Mouse (Mus musculus): ENCODE measurements at regions not wholly inside any gene's neighbourhood (a gene's known extent, or its start where the extent isn't known, plus 50 kb on each side); places are given as distances from the start of the nearest gene placed in this dataset.
A peak's percentile ranks its signal among the peaks of the same experiment; 100 is the strongest.

DNA sequence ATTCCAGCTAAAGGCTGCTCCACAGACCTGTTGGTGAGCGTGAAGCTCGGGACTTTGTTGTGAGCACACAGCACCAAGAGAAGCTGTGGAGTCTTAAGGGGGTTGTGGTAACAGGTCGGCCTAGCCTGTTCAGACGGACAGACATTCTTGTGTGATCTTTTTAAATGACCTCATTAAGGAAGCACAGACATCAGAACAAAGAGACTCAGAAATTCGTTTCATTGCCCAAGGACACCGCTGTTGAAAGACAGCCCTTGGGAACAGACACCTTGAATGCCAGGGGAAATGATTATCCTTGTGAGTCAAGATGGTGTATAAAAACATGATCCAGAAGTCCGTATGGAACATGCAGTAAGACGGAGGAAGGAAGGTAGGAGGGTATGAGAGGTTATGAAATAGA, 150.1 kb upstream of the Plxnc1 start:
- Histone ChIP-seq H3K4me3 (ENCODE audit: insufficient read depth, low read depth, low read length) (no peak overlapping the region), H3K27ac (replicated peaks; ENCODE audit: low read depth, low read length) (no peak overlapping the region), H3K4me1 (ENCODE audit: control insufficient read depth, insufficient read depth, insufficient read length, low read length) (no peaks in the 10 kb centered on the region)

DNA sequence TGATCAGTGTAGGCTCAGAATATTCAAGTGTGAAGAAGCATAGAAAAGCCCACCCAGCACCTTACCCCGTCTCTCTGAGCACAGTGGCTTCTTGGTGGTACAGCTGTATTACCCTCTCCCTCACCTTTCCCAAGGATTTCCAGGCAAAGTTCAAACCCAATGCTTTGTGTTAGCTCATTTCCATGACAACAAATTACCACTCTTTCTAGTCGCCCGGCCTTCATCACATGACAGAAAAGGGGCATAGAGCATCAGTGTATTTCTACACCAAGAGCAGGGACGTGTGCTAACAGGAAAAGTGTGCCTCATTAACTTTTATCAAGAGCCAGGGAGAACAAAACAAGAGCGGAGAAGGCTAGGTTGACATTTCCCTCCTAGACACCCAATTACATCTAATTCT, 148.6 kb upstream of the Plxnc1 start:
- Histone ChIP-seq H3K4me3 (ENCODE audit: insufficient read depth, low read depth, low read length) (no peak overlapping the region), H3K27ac (replicated peaks; ENCODE audit: low read depth, low read length) (no peak overlapping the region), H3K4me1 (ENCODE audit: control insufficient read depth, insufficient read depth, insufficient read length, low read length) (no peaks in the 10 kb centered on the region)

DNA sequence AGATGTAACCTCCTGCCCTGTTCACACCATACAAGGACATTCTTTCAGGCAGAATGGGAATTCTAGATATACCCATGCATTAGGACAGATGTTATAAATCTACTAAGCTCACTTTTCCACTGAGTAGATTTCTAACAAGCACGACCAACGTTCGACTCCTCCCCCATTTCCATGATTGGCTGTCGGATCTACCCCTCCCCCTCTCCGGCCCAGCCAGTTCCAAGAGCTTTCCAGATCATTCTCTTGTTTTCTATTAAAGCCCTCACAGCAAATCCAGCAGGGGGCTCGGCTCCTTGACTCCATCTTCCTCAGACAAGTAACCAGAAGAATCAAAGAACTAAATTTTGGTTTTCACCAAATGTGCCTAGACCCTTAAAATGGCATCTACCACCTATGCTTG, 146.5 kb upstream of the Plxnc1 start:
- no peak overlapping the region for H3K27ac ChIP-seq (replicated peaks; ENCODE audit: low read depth, low read length)
- no peak overlapping the region for H3K4me3 ChIP-seq (ENCODE audit: insufficient read depth, low read depth, low read length)
- no peaks in the 10 kb centered on the region for H3K4me1 ChIP-seq (ENCODE audit: control insufficient read depth, insufficient read depth, insufficient read length, low read length)

DNA sequence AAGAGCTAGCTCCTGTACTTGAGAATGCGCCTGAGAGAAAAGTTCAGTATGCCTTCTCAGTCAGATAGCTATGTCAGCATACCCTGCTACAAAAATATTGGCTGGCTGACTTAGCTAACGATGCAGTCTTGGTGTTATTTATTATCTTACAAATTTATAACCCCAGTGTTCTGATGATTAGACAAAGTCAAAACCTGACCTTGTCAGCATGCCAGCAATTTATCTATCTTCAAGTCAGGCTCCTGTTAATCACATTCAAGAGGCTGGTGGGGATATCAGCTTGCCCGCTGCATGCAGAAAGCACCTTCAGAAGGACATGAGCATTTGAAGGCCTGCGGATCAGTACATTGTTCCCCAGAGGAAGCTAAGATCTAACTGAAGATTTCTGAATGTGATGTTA, 146.0 kb upstream of the Plxnc1 start:
- no peaks in the 10 kb centered on the region for H3K4me1 ChIP-seq (ENCODE audit: control insufficient read depth, insufficient read depth, insufficient read length, low read length)
- H3K27ac ChIP-seq (replicated peaks; ENCODE audit: low read depth, low read length): no peak overlapping the region
- H3K4me3 ChIP-seq (ENCODE audit: insufficient read depth, low read depth, low read length): no peak overlapping the region

DNA sequence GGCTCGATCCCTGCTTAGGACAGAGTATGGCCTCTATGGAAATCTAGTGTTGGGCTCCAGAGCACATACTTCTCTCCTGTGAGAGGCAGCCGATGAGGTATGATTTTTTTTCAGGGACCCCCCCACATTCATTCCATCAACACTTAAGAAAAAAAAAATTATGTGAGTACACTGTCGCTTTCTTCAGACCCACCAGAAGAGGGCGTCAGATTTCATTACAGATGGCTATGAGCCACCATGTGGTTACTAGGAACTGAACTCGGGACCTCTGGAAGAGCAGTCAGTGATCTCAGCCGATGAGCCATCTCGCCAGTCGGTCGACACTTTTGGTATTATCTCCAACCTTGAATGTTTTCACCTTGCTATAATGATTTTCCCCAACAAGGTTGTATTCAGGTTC, 145.4 kb upstream of the Plxnc1 start:
- no peaks in the 10 kb centered on the region for H3K4me1 ChIP-seq (ENCODE audit: control insufficient read depth, insufficient read depth, insufficient read length, low read length)

DNA sequence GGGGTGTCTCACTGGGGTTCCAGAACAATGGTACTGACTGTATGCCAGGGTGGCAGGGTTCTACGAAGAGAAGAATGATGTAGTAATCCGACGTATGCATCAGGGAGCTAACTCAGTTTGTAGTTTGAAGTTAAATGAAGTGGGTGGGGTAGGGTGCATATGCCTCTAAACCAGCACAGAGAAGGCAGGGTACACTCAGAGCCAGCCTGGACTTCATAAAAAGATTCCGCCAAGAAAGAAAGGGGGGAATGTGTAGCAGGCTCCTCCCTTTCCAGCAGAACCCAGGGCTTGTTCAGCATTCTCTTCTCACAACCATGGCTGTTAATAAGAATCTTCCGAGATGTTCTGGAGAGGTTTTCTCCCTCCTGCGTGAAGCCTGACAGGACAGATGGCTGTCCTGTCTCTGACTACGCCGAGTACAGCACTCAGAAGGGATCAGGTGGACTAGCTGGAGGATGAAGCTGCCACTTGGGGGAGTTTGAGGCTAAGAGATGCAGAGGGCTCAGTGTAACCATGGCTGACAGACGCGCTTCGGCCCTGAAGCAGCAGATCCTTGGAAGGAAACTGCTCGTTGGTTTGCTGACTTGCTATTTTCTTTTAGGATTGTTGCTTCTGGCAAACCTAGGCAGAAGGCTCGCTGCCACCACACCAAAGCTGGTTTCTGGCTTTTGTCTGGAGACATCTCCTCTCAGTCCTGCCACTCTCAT, 143.4 kb upstream of the Plxnc1 start:
- Histone ChIP-seq H3K4me1 (ENCODE audit: control insufficient read depth, insufficient read depth, insufficient read length, low read length) (no peaks in the 10 kb centered on the region), H3K27ac (replicated peaks; ENCODE audit: low read depth, low read length) (no peak overlapping the region), H3K4me3 (ENCODE audit: insufficient read depth, low read depth, low read length) (no peak overlapping the region)

More for the DNA sequence above, 145.4 kb upstream of the Plxnc1 start:
- Histone ChIP-seq H3K4me3 (ENCODE audit: insufficient read depth, low read depth, low read length) (no peak overlapping the region), H3K27ac (replicated peaks; ENCODE audit: low read depth, low read length) (no peak overlapping the region)

DNA sequence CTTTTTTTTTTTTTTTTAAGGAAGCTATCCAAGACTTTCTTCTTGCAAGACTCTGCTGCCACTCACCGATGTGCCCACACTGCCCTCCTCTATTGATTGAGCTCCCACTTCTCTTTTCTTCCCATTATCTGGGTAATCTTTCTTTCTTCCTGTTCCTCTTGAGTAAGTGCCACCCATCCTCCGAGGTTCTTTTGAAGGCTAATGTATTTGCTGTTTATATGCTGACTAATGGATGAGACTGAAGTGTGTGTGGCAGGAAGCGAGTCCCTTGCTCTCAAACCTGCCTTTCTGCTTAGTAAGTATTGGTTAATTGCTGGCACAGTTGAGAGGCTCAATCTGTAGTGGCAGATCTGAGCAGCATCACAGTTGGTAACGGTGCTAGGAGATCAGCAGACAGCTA, 142.1 kb upstream of the Plxnc1 start:
- Histone ChIP-seq H3K27ac (replicated peaks; ENCODE audit: low read depth, low read length) (no peak overlapping the region), H3K4me1 (ENCODE audit: control insufficient read depth, insufficient read depth, insufficient read length, low read length) (no peaks in the 10 kb centered on the region), H3K4me3 (ENCODE audit: insufficient read depth, low read depth, low read length) (no peak overlapping the region)

DNA sequence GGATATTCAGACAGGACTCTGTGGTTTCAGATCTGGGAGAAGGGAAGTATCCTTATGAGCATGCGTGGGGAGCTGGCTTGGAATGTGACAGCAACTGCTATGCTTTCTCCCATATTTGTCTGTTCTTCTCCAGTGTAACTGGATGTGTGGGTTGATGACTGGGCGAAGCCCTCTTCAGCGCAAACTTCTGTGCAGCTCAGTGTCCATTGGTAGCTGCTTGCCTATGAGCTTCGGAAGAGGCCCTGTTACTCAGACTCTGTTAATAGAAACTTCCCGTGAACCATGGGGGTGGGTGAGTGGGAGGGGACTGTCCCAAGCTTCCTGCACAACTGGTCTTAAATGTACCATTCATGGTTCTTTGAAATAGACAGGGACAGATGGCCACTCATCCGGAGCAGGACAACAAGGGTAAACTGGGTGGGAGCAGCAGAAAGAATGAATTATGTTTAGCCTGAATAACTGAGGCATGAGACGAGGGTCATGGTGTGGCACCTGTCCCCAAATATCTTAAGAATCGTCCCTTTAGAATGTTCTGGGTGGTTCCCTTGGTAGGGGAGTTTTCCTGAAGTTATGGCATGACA, 141.1 kb upstream of the Plxnc1 start:
- Histone ChIP-seq H3K4me1 (ENCODE audit: control insufficient read depth, insufficient read depth, insufficient read length, low read length) (no peaks in the 10 kb centered on the region), H3K4me3 (ENCODE audit: insufficient read depth, low read depth, low read length) (no peak overlapping the region), H3K27ac (replicated peaks; ENCODE audit: low read depth, low read length) (no peak overlapping the region)

DNA sequence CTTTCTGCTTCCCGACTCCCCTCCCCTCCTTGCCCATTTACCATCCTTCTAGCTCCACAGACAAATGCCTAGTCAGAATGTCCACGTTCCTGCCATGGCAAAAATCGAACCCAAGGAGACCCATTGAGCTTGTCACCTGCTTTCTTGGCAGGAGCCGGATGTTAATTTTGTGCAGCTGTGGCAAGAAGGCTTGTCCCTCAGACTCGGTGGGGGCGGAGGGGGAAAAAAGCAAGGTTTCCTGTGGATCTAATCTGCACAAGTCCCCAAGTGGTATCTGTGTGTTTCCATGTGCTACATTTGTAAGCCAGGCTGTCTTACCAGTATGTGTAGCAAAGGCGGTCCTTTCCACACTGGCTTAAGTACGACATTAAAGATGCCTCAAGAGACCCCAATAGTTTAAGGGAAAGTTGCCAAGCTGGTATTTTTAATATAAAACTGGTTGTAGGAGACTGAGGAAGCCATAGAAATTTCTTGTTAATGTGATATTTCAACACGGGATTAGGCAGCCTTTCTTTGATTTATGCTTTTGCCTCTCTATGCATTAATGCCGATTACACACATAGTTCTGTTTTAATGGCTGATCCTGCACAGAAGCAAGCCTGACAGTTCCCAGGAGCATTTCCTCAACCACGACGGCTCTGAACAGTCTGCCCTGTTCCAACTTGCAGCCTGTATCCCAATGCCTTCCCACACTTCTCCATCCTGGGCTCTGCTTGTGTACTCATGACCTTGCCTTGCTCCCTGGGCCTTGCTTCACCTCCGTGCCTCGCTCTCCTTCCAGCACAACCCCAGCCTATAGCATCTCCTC, 138.9 kb upstream of the Plxnc1 start:
- Histone ChIP-seq H3K4me1 (ENCODE audit: control insufficient read depth, insufficient read depth, insufficient read length, low read length) (no peaks in the 10 kb centered on the region), H3K27ac (replicated peaks; ENCODE audit: low read depth, low read length) (no peak overlapping the region), H3K4me3 (ENCODE audit: insufficient read depth, low read depth, low read length) (no peak overlapping the region)

DNA sequence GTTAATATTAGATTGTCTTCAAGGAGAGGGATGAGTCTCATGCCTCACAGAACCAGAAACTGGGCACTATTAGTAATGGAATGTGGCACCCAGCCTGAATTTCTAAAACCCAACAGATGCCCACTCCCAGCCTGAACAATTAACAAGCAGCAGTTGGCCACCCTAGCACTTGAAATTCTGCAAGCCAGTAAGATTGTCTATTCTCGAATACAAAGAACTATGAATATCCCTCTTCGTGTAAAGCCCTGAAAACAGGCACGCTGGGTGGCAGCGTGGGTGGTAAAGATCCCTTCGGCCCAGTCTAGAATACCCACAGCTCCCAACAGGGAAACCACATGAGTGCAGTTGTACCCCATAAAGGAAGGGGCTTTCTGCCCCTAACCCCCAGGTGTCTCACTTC, 138.0 kb upstream of the Plxnc1 start:
- no peak overlapping the region for H3K4me3 ChIP-seq (ENCODE audit: insufficient read depth, low read depth, low read length)
- no peaks in the 10 kb centered on the region for H3K4me1 ChIP-seq (ENCODE audit: control insufficient read depth, insufficient read depth, insufficient read length, low read length)
- H3K27ac ChIP-seq (replicated peaks; ENCODE audit: low read depth, low read length): no peak overlapping the region

DNA sequence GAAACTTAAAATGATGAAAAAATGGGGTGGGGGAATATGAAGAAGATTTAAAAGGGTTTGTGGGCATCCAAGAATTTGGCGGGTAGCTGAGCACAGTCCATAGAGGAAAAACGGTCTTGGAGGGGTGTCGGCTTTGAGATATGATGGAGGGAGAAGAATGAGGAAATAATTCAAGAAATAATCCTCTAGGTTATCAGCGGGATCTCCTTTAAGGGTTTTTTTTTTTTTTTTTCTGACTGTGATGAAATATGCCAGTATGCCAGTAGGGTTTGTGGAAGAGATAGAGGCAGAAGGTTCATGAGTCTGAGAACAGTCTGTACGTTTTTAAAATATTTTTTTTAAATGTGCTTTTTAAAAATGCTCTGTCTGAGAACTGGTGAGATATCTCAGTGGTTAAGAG, 135.3 kb upstream of the Plxnc1 start:
- no peak overlapping the region for H3K4me3 ChIP-seq (ENCODE audit: insufficient read depth, low read depth, low read length)
- peaks cover 11% of the 10 kb centered on the region; the same call in 1 of the 2 replicates for H3K4me1 ChIP-seq (ENCODE audit: control insufficient read depth, insufficient read depth, insufficient read length, low read length)
- no peak overlapping the region for H3K27ac ChIP-seq (replicated peaks; ENCODE audit: low read depth, low read length)

DNA sequence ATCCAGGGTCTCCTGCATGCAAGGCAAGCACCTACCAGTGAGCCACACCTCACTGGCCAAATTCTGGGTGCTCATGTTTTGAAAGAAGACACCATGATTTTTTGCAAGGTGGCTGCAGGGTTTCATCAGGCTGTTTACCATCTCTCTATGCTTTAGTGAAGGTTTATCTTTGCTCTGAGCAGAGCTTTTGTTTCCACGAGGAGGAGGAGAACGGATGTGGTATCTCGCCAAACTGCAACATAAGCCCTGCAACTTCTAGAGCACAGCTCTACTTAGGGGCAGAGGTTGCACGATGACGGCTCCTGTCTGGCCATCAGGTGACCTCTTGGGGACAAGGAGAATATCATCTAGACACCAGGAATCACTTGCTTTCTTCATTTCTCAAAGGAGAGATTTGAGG, 131.8 kb upstream of the Plxnc1 start:
- Histone ChIP-seq H3K27ac (replicated peaks; ENCODE audit: low read depth, low read length) (peak overlapping the region; percentile 85; the same call in 1 of the 2 replicates), H3K4me3 (ENCODE audit: insufficient read depth, low read depth, low read length) (no peak overlapping the region), H3K4me1 (ENCODE audit: control insufficient read depth, insufficient read depth, insufficient read length, low read length) (peaks cover 11% of the 10 kb centered on the region; the same call in 1 of the 2 replicates)

DNA sequence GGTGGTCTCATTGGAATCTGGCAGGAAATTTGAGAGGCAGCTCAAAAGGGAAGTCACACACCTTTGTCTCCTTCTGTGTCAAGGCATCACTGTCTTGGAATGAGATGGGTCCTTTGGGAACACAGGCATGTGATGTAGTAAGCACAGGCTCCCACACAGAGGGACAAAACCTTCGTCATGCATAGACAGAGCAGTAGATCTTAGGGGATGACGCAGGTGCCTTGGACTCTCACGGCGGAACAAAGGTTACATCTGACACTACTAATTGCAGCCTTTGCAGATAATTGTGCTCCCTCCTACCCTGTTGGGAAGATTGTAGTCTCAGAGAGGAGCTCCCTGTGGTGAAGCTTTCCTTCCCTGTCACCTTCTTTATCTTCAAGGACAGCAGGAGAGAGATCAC, 131.3 kb upstream of the Plxnc1 start:
- Histone ChIP-seq H3K4me3 (ENCODE audit: insufficient read depth, low read depth, low read length) (no peak overlapping the region), H3K4me1 (ENCODE audit: control insufficient read depth, insufficient read depth, insufficient read length, low read length) (peaks cover 11% of the 10 kb centered on the region; the same call in 1 of the 2 replicates), H3K27ac (replicated peaks; ENCODE audit: low read depth, low read length) (peak overlapping the region; percentile 85; the same call in 1 of the 2 replicates)

DNA sequence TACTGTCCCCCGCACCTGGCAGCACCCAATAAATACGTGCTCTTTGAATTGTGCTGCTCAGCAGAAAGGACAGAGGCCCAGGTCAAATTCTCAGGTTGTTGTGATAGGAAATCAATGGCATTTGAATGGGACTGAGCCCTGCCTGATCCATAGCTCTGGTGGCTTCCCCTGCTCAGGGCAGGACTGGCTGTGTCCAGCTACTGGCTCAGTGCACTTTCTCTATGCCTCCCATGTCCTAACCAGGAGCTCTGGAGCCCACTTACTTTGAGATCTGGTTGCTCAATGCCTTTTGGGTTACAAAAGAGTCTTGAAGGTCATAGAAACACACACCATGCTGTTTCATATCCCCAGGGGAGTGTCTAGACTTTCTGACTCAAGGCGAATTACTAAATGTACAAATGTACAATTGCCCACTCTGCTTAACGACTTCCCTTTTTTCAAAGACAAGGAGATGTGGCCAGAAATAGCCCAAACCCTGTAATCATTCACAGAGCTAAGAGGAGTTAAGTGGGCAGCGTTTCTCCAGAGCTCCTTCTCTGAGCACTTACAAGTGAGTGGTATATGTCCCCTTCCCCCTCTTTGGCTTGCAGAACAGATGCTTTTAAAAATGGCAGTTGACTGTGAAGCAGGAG, 130.4 kb upstream of the Plxnc1 start:
- Histone ChIP-seq H3K27ac (replicated peaks; ENCODE audit: low read depth, low read length) (peak overlapping the region; percentile 85), H3K4me3 (ENCODE audit: insufficient read depth, low read depth, low read length) (no peak overlapping the region)

DNA sequence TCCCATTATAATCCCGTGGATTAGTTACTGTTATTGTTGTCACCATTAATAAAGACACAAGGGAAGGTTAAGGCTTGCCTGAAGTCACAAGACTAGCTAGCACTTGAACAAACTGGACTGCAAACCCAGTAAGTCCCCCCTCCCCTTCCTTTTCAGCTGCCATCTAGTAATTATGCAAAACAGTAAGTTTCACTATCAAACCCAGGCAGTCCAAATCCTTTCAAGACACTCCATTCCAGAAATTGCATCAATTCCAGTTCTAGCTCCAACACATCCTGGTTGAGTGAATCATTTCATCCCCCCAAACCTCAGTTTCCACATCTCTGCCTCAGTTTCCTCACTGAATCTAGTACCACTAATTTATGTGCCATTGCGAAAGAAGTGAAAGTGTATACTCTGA, 129.7 kb upstream of the Plxnc1 start:
- Histone ChIP-seq H3K4me3 (ENCODE audit: insufficient read depth, low read depth, low read length) (no peak overlapping the region), H3K27ac (replicated peaks; ENCODE audit: low read depth, low read length) (peak overlapping the region; percentile 77; the same call in 1 of the 2 replicates), H3K4me1 (ENCODE audit: control insufficient read depth, insufficient read depth, insufficient read length, low read length) (peaks cover 11% of the 10 kb centered on the region; the same call in 1 of the 2 replicates)

More for the DNA sequence above, 130.4 kb upstream of the Plxnc1 start:
- H3K4me1 ChIP-seq (ENCODE audit: control insufficient read depth, insufficient read depth, insufficient read length, low read length): peaks cover 11% of the 10 kb centered on the region; the same call in 1 of the 2 replicates

Data from brown adipose tissue, adult 24 weeks (tissue).